Mouse (Mus musculus) colon, adult 2 months (tissue): Measurements from ENCODE around the gene Commd1. TPM values are rescaled to one million over a fixed set of nuclear protein-coding genes. Genes with fewer than 3 reads are reported as not detected.

Experiments used
- polyA plus RNA-seq: library from polyadenylated mRNA; depleted of rRNA; stranded (reverse); fragments of >200 nt; gene quantifications from 2 replicates; pipeline ENCODE4 v1.2.3, GENCODE M21; 2012; rRNA removed

Commd1 gene
- 5.7 and 7.8 TPM in 2 replicates for polyA plus RNA-seq

DNA sequence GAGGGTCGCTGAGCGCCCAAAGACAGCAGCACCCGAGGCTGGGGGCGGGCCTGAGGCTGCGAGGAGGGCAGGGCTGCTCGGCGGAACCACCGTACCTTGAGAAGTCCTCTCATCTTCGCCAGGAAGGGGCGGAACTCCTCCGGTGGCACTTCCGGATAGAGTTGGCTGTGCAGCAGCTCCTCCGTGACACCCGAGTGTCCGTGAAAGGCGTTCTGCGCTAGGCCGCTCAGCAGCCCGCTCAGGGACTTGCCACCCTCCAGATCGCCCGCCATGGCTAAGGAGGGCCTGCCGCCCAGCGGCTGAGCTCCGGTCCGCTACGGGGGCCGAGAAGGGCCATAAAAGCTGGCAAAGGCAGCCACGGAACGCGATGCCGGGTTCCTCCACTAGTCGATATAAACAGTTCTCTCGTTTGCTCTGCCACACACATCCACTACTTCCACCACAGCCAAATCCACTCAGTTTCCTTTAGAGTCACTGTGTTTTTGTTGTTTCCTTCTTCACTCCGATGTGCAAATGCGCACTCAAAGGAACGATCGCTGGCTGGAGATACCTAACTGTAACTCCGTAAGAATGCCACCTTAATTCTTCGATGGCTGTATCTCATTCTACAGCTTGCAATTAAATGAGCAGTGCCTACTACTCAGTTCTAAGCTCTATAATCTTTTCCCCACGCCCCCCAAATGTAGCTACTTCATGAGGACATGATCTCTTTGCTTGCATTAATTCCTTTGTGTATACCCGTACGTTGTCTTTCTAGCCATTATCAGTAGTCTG, at the start of gene Commd1, which contains the start of gene Gm28048:
Gene Commd1 (minus strand): TSS at position 399 of the 774 bp plus-strand sequence.
Gene Gm28048 (minus strand): TSS at position 107 of the 774 bp plus-strand sequence.

DNA sequence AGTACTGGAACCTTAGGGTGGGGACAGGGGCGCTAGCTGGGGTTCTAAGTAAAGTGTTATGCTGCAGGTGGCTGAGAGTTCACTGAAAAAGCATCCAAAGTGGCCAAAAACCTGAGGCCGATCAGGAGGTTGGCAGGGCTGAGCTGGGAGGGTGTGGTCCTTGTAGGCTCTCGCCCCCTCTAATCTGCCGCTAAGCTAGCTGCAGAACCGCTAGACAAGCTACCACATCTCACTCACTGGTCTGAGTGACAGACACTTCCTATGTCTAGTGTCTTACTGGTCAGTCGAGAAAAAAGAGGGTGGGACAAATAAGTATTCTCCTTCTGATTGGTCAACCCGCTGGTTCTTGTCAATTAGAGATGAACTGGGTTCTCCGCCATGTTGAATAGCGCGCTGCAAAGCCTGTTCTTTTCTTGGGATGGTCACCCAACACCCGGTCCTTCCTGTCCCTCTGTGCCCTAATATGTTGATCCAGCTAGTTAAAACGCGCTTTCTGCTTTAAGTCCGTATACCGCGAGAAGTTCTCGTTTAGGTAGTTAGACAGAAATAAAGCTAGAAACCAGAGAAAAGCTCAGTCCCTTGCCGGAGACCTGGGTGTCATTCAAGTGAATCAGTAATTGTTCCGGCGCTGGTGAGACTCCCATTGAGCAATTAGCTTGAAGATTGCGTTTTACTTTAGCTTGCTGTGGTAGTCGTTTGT, 25.4 kb upstream of the Commd1 start, which contains the start of gene Fam161a:
Gene Fam161a (plus strand): TSS at position 51 of the 700 bp plus-strand sequence.

DNA sequence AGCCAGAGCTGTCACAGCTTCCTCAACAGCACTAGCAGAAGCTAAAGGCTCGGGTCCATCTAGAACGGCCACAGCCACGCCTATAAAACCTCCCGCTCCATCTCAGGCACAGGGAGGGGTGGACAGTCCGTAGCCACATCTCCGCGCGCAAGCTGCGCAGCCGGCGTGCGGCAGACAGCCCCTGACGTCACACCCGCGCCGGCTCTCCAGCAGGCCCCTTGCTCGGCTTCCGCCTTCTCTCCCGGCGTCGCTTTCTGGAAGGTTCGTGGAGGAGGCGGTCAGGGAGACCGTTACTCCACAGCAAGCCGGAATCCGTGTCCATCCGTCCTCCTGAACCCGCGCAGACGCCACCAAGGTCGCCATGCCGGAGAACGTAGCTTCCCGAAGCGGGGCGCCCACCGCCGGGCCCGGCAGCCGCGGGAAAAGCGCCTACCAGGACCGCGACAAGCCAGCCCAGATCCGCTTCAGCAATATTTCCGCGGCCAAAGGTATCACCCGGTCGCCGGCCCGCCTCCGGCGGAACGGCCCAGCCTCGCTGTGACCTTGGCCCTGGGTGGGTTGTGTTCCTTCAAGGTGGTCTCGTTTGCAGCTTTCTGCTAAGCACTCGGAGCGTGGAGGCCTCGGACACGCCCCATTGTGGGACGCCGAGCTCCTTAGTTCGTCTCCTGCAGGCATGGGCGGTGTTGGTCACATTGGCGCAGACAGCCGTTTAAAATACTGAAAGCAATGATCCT, 8.4 kb upstream of the Commd1 start, which contains the start of gene Cct4:
Gene Cct4 (plus strand): TSS at position 127 of the 734 bp plus-strand sequence.

DNA sequence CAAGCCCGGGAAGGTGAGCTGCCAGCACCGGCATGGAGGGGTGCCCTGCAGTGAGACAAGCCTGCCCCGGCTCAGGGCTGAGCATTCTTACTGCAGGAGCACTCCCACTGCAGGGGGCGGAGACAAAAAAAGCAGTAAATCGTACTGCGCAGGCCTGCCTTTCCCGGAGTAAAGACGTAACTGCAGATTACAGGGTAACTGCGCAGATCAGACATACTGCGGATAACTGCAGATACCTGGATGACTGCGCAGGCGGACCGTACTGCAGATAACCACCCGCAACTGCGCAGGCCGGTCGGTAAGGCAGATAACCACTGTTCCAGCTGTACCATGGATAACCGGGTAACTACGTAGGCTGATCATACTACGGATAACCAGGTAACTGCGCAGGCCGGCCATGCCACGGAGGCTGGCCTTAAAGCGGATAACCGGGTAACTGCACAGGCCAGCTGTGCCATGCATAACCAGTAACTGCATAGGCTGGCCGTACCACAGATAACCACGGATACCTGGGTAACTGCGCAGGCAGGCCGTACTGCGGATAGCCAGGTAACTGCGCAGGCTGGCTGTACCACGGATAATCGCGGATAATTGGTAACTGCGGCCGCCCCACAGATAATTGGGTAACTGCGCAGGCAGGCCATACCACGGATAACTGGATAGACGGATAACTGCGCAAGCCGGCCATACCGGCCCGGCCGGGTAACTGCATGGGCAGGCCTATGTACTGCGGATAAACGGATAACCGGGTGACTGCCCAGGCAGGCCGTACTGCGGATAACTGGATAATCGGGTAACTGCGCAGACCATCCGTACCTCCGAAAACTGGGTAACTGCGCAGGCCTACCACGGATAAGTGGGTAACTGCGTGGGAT, 10.1 kb downstream of the Commd1 start, which contains the start of gene Zrsr1:
Gene Zrsr1 (plus strand): TSS at position 171 of the 875 bp plus-strand sequence.

DNA sequence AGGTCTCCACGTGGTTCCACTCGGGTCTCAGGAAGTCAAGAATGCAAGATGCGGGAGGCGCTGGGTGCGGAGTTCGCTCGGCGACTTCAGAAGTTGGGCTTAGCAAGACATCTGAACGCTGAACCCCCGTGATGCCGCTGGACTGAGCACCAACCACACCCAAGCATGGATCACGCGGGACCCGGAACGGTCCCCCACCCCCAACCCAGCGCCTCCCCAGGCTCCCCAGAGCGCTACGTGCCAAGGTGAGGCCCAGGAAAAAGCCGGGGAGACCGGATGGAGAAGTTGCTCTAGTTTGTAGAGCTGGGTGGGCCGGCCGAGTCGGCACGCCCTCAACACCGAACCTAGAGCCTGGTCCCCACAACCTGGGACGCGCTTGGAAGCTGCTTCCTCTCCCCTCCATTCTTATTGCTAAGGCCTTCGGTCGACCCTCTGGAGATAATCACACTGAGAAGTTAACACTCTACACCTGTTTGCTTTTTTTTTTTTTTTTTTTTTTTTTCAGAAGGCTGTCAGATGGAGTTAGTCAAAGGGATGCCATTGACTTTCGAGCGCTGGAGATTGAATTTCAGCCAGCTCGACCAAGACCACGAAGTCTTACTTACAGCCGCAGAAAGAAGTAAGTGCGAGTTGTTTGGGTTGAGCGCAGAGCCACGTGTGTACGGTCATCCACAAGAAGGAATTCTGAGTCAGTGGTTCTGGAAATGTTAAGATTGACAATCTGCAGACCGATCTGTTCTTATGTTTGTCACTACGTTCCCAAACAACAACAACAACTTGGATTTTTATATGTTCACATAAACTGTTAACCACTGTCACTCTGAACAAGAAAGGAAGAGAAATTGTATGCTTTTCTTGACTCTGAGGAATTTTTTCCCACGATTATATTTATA, 121.6 kb downstream of the Commd1 start, which contains the start of gene B3gnt2:
Gene B3gnt2 (minus strand): TSS at position 627 of the 893 bp plus-strand sequence.

Other genes starting within 250 kb of the Commd1 start
- gene B3gnt2, start 121.4 kb downstream of the Commd1 start, polyA plus RNA-seq = 26.7 and 33.4 TPM in 2 replicates
- gene Zrsr1, start 10.4 kb downstream of the Commd1 start, polyA plus RNA-seq = 5.2 and 5.4 TPM in 2 replicates
- gene Gm28048, start 292 bp downstream of the Commd1 start, polyA plus RNA-seq = not detected in 2 replicates
- 246 and 269 TPM in 2 replicates for gene Cct4, start 8.1 kb upstream of the Commd1 start, polyA plus RNA-seq
- gene Fam161a, start 25.1 kb upstream of the Commd1 start, polyA plus RNA-seq = 1.4 and 1.5 TPM in 2 replicates